Mouse (Mus musculus) forebrain, embryonic 14.5 days (tissue): Measurements from ENCODE around the gene D16Ertd472e. TPM values are rescaled to one million over a fixed set of nuclear protein-coding genes. Genes with fewer than 3 reads are reported as not detected.

ENCODE experiments used
- ATAC-seq: fragments of 200-750 bp; cut with Nextera tagmentation; 2 replicates; pipeline ENCODE4 v1.8.0; 2017; ENCODE audit warnings: mild to moderate bottlenecking, moderate library complexity
- DNase-seq: peaks from one replicate; pipeline ENCODE4 v3.0.0-alpha.2; 2015; ENCODE audit warnings: low spot score
- H3K27ac ChIP-seq: fragments of 300-500 bp; sonication (generic); 2 replicates; pipeline ENCODE4 v1.5.1; 2014; ENCODE audit warnings: low read depth, mild to moderate bottlenecking, control low read depth, low read length, moderate library complexity
- H3K27me3 ChIP-seq: fragments of 300-500 bp; sonication (generic); replicated peaks from 2 replicates; pipeline ENCODE4 v1.6.1; 2014; ENCODE audit warnings: low read length, control low read depth, mixed read lengths; ENCODE audit not compliant: control insufficient read depth, insufficient read depth
- H3K36me3 ChIP-seq: fragments of 300-500 bp; sonication (generic); 2 replicates; pipeline ENCODE4 v1.6.1; 2014; ENCODE audit warnings: low read length, control low read depth; ENCODE audit not compliant: control insufficient read depth, insufficient read depth
- H3K4me1 ChIP-seq: fragments of 300-500 bp; sonication (generic); 2 replicates; pipeline ENCODE4 v1.6.1; 2014; ENCODE audit warnings: antibody characterized with exemption, low read length, control low read depth; ENCODE audit not compliant: control insufficient read depth, insufficient read depth
- H3K4me2 ChIP-seq: fragments of 300-500 bp; sonication (generic); 2 replicates; pipeline ENCODE4 v1.6.1; 2014; ENCODE audit warnings: mild to moderate bottlenecking, control low read depth, low read length
- H3K4me3 ChIP-seq: fragments of 300-500 bp; sonication (generic); 2 replicates; pipeline ENCODE4 v1.5.1; 2014; ENCODE audit warnings: low read depth, low read length, control low read depth
- H3K9ac ChIP-seq: fragments of 300-500 bp; sonication (generic); 2 replicates; pipeline ENCODE4 v1.6.1; 2014; ENCODE audit warnings: mild to moderate bottlenecking, low read length, control low read depth, moderate library complexity
- H3K9me3 ChIP-seq: fragments of 300-500 bp; sonication (generic); replicated peaks from 2 replicates; pipeline ENCODE4 v1.6.1; 2016; ENCODE audit warnings: low read length, control low read depth, mixed read lengths; ENCODE audit not compliant: control insufficient read depth
- WGBS: fragments of 180-500 bp; shearing (Covaris S2); extraction: QIAGEN DNeasy Blood & Tissue Kit; methylation state at CpG from one replicate; pipeline ENCODE4 v1.1.7; 2014; 5-methylcytosine and 5-hydroxymethylcytosine counted together
- polyA plus RNA-seq: library from polyadenylated mRNA; unstranded; fragments of >200 nt; fragmentation: Nextera tagmentation; extraction: Ambion mirVana; gene quantifications from 2 replicates; pipeline ENCODE4 v1.2.1, GENCODE M21; 2014

Gene D16Ertd472e
- polyA plus RNA-seq, 1 experiment from 2014 or later, result 7.3 TPM

DNA sequence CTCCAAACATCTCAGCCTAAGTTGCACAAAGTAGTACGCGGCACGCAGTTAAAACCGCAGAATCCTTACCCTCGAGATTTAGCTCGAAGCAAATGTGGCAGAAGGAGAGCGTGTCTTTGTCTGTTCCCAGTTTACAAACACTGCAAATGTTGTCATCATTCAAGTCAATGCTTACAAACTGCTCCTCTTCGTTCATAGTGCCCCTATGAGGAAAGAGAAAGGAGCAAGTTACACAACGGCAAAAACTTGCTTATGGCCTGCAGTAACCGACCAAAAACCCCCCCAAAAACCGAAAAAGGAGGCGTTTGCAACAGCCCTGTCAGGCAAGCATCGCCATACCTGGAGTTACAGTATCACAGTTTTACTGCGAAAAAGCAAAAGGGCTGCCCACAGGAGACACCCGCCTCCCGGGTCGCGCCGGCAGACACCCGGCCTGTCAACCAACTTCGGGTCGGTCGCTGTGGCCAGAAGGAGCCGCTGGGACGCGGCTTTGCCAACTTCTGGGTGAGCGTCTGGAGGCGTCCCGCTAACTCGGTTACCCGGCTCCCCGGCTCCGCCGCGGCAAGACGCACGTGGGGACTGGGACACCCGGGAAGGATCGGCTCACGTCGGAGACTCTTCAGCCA, 543 bp downstream of the D16Ertd472e start:
- Histone ChIP-seq H3K4me1 (peaks cover 20% of the 10 kb centered on the region), H3K27ac (peak overlapping the region; percentile 81), H3K9me3 (no peaks in the 10 kb centered on the region), H3K9ac (peak overlapping the region; percentile 82), H3K4me2 (peak overlapping the region; percentile 72), H3K36me3 (no peaks in the 10 kb centered on the region), H3K4me3 (peak overlapping the region; percentile 69), H3K27me3 (no peaks in the 10 kb centered on the region)
- WGBS, result under 1% methylated on average over 41 of the region's 41 CpGs
- DNase-seq (peak; percentile 76), ATAC-seq (peak; percentile 77)

DNA sequence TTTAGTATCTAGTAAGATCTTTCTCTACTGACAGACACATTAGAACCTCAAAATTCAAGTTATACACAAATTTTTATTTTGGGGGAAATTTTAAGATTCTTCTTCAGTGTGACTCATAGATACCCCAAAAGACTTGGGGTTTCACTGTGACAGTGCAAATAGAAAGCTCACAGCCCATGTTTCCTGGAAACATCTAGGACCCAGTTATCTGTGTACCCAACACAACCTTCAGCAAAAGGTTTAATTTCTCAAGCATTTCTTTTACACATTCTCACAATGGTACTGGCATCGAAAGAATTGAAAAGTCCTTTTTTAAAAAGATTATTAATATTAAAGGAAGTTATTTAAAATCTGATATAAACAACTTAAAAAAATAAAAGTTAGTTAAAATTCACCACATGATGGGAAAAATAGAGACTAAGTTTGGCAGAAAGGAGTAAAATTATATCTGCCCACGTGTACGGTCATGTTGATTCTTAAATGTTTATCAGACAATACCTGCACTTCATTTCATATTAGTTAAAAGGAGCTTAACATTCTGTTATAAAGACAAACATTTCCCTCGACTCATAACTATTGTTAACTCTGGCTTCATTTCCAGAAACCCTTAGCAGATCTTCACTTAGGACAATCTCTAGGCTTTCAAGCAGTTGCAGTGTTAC, 1.2 kb downstream of the D16Ertd472e start:
- no peaks in the 10 kb centered on the region for H3K9me3 ChIP-seq
- peak overlapping the region; percentile 69 for H3K4me3 ChIP-seq
- H3K4me2 ChIP-seq, result peak overlapping the region; percentile 72
- H3K4me1 ChIP-seq, result peaks cover 20% of the 10 kb centered on the region
- no peak for DNase-seq
- H3K9ac ChIP-seq, result peak overlapping the region; percentile 82
- H3K27ac ChIP-seq, result no peak overlapping the region
- no peaks in the 10 kb centered on the region for H3K36me3 ChIP-seq
- 32% methylated on average over 4 of the region's 4 CpGs for WGBS
- H3K27me3 ChIP-seq, result no peaks in the 10 kb centered on the region
- no peak for ATAC-seq

DNA sequence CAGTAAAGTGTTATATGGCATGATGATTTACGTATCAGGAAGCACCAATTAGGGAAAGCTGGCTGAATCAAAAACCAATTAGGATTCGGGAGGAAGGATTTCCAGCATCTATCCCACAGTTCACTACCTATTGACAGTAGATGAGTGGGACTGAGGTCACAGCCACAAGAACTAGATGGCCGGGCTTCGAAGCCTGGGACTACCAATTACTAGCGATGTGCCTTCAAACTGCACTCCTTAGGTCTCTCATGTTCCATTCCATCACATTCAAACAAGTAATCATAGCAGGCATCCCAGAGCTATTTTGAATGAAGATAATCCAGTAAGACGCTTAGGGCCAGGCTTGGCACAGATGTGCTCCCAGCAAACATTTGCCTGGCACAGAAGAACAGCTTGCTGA, 2.3 kb downstream of the D16Ertd472e start:
- WGBS, result 25% methylated on average over 6 of the region's 6 CpGs

DNA sequence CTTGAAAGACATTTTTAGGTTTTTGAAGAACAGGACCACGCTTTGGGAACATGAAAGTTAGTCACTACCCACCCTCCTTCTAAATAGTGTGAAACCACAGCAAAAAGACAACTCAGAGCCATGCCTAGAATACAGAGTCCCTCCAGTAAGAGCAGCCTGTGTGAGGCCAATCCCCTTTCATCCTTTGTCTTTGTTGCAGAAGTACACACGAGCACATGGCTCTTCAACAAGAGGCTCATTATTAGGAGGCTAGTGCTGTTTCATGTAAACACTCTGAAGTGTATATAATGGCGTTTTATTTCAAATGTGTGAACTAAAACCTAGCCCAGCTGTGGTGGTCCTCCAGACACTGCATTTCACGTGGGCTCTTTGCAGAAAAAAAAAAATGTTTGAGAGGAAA, 3.5 kb downstream of the D16Ertd472e start:
- H3K27ac ChIP-seq, result no peak overlapping the region
- H3K36me3 ChIP-seq, result no peaks in the 10 kb centered on the region
- no peaks in the 10 kb centered on the region for H3K9me3 ChIP-seq
- WGBS, result 12% methylated on average over 4 of the region's 4 CpGs
- no peak overlapping the region for H3K4me2 ChIP-seq
- peaks cover 20% of the 10 kb centered on the region for H3K4me1 ChIP-seq
- H3K4me3 ChIP-seq, result no peak overlapping the region
- H3K9ac ChIP-seq, result no peak overlapping the region
- ATAC-seq (no peak), DNase-seq (peak; percentile 48)
- no peaks in the 10 kb centered on the region for H3K27me3 ChIP-seq

More for the DNA sequence above, 2.3 kb downstream of the D16Ertd472e start:
- no peaks in the 10 kb centered on the region for H3K9me3 ChIP-seq
- H3K27ac ChIP-seq, result no peak overlapping the region
- H3K4me3 ChIP-seq, result peak overlapping the region; percentile 5
- H3K36me3 ChIP-seq, result no peaks in the 10 kb centered on the region
- peak overlapping the region; percentile 72 for H3K4me2 ChIP-seq
- DNase-seq (peak; percentile 30), ATAC-seq (no peak)
- H3K9ac ChIP-seq, result peak overlapping the region; percentile 29; the same call in 1 of the 2 replicates
- H3K27me3 ChIP-seq, result no peaks in the 10 kb centered on the region
- H3K4me1 ChIP-seq, result peaks cover 20% of the 10 kb centered on the region

DNA sequence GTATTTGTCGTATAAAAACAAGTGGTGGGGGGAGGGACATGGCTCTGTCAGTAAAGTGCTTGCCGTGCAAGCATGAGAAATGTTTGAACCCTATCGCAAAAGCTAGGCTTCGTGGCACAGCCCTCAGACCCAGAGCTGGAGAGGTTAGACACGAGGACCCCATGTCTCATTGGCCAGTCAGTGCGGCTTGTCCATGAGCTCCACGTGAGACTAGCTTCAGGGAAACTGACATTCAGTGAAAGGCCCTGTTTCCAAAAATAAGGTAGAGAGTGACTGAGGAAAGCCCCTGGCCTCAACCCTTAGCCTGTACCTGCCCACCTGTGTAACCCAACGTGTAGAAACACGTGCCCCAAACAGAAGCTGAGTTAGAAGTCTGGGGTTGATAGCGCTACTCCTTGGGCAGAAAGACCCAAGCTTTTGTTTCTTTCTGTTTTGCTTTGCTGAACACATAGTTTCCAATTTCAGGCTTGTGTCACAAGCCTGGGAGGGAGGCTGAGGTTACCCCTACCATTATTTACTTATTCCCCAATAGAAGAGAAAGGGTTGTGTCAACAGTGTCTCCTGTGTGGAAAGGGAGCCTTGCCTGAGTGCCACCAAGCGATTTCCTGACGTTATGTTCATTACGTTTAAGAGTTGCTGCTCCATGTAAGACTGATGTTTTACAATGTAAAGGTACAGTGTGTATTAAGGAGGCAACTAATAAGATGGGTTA, 12.2 kb downstream of the D16Ertd472e start:
- ATAC-seq, result no peak
- H3K27ac ChIP-seq, result no peak overlapping the region
- no peak overlapping the region for H3K4me3 ChIP-seq
- no peaks in the 10 kb centered on the region for H3K27me3 ChIP-seq
- no peak for DNase-seq
- no peak overlapping the region for H3K4me2 ChIP-seq
- H3K9ac ChIP-seq, result no peak overlapping the region
- H3K36me3 ChIP-seq, result peaks cover 10% of the 10 kb centered on the region
- no peaks in the 10 kb centered on the region for H3K4me1 ChIP-seq
- H3K9me3 ChIP-seq, result no peaks in the 10 kb centered on the region
- 90% methylated on average over 13 of the region's 13 CpGs for WGBS

- Histone ChIP-seq H3K4me3 (no peak overlapping the region), H3K4me1 (no peaks in the 10 kb centered on the region), H3K4me2 (no peak overlapping the region), H3K9ac (no peak overlapping the region), H3K27me3 (no peaks in the 10 kb centered on the region), H3K36me3 (peaks cover 10% of the 10 kb centered on the region), H3K9me3 (no peaks in the 10 kb centered on the region), H3K27ac (no peak overlapping the region)
- no peak for DNase-seq
- 88% methylated on average over 15 of the region's 15 CpGs for WGBS
- no peak for ATAC-seq
These were observed 13.2 kb downstream of the D16Ertd472e start for GRCm38 (mm10) chr16:78563093-78563971.

- ATAC-seq, result no peak
- no peak for DNase-seq
- WGBS, result 93% methylated on average over 5 of the region's 5 CpGs
- no peaks in the 10 kb centered on the region for H3K9me3 ChIP-seq
- H3K27ac ChIP-seq, result no peak overlapping the region
- peaks cover 18% of the 10 kb centered on the region for H3K36me3 ChIP-seq
- H3K27me3 ChIP-seq, result no peaks in the 10 kb centered on the region
- H3K4me1 ChIP-seq, result no peaks in the 10 kb centered on the region
- no peak overlapping the region for H3K4me3 ChIP-seq
- no peak overlapping the region for H3K9ac ChIP-seq
- no peak overlapping the region for H3K4me2 ChIP-seq
These were observed 15.9 kb downstream of the D16Ertd472e start for GRCm38 (mm10) chr16:78560627-78561026.

DNA sequence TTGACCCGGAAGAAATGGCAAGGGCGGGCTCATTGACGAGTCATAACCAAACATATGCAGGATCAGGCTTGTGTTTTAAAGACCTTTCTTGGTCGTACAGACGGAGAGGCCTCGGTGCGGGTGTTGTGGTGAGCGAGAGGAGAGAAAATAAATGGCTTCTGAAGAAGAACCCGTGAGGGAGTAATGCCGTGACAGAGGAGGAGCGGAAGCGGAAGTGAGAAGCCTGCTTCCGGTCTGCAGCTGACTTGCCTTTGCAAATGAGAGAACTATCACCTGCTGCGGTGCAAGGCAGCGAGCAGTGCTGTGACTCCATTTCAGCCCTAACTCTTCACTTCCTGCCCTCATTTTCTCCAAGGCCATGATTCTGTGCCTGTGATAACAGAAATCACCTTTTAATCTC, 16.4 kb downstream of the D16Ertd472e start:
- WGBS, result 92% methylated on average over 15 of the region's 15 CpGs
- no peak for DNase-seq

More for the DNA sequence above, 16.4 kb downstream of the D16Ertd472e start:
- Histone ChIP-seq H3K36me3 (peaks cover 15% of the 10 kb centered on the region), H3K9me3 (no peaks in the 10 kb centered on the region), H3K27me3 (no peaks in the 10 kb centered on the region), H3K27ac (no peak overlapping the region), H3K4me2 (no peak overlapping the region), H3K4me1 (no peaks in the 10 kb centered on the region), H3K9ac (no peak overlapping the region), H3K4me3 (no peak overlapping the region)
- no peak for ATAC-seq
